Mouse (Mus musculus): ENCODE data around the gene Rnf26. TPM values are rescaled to one million over a fixed set of nuclear protein-coding genes. Genes with fewer than 3 reads are reported as not detected.

Rnf26 gene
- total RNA-seq, 2 experiments from 2014 or later: 13.0 to 15.1 TPM

DNA sequence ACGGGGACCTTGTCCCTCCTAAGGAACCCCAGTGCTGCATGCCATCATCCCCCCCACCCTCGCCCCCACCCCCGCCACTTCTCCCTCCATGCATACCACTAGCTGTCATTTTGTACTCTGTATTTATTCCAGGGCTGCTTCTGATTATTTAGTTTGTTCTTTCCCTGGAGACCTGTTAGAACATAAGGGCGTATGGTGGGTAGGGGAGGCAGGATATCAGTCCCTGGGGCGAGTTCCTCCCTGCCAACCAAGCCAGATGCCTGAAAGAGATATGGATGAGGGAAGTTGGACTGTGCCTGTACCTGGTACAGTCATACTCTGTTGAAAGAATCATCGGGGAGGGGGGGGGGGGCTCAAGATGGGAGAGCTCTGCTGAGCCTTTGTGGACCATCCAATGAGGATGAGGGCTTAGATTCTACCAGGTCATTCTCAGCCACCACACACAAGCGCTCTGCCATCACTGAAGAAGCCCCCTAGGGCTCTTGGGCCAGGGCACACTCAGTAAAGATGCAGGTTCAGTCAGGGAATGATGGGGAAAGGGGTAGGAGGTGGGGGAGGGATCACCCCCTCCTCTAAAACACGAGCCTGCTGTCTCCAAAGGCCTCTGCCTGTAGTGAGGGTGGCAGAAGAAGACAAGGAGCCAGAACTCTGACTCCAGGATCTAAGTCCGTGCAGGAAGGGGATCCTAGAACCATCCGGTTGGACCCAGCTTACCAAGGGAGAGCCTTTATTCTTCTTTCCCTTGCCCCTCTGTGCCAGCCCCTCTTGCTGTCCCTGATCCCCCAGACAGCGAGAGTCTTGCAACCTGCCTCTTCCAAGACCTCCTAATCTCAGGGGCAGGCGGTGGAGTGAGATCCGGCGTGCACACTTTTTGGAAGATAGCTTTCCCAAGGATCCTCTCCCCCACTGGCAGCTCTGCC, 65.5 kb downstream of the Rnf26 start:
- no peak for DNase-seq

DNA sequence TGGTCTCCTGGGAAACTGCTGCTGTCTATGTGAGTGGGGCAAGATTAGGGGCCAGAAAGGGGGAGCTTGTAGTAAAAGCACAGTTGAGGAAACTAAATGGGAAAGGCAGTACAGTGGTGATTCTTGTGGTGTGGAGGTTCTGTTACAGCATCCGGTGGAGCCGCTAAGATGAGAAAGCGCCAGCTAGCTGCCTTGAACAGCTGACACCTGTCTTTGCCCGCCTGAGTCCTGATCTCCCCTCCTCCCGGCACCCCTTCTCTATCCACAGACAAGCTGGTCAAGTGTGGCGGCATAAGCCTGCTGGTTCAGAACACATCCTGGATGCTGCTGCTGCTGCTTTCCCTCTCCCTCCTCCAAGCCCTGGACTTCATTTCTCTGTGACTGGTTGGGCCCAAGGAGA, 66.2 kb downstream of the Rnf26 start:
- DNase-seq: no peak

DNA sequence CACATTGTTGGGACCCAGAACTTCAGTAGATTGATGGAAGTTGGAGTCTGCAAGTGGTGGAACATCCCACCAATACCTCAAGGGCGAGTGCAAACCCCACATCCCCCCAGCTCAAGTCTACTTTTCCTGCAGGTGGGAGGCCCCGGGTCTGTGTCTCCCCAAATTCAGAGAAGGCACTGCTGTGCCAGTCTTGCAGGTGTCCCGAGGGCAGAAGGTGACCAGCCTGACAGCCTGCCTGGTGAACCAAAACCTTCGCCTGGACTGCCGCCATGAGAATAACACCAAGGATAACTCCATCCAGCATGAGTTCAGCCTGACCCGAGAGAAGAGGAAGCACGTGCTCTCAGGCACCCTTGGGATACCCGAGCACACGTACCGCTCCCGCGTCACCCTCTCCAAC, 66.9 kb downstream of the Rnf26 start:
- DNase-seq: no peak

DNA sequence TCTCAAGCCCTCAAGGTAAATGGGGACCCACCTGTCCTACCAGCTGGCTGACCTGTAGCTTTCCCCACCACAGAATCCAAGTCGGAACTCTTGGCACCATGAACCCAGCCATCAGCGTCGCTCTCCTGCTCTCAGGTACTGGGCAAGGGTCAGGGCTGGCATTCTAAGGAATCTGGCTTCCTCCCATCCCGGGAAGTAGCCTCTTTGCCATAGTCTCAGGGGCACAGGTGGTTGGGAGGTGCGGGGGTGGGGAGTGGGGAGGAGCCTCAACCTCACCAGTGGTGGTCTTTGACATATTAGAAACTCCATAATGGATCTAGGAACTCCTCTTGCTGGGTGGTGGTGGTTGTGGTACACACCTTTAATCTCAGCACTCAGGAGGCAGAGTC, 67.4 kb downstream of the Rnf26 start:
- DNase-seq: no peak

Other genes with a start within 250 kb of the Rnf26 start
- 10 to 100 TPM; 42.5 to 44.6 TPM for gene Thy1, start 70.1 kb downstream of the Rnf26 start, total RNA-seq (2021)
- 100 to 1,000 TPM; 102 to 133 TPM for gene Usp2, start 46.5 kb downstream of the Rnf26 start, total RNA-seq (2021)
- gene Mfrp, start 11.8 kb downstream of the Rnf26 start, total RNA-seq (2021): under 1 TPM in 1 of 2 experiments, not detected in 1; 0.18 TPM
- 10 to 100 TPM; 25.9 to 26.0 TPM for gene C1qtnf5, start 6.3 kb downstream of the Rnf26 start, total RNA-seq (2021)
- gene Gm49380, start within 50 bp of the Rnf26 start, total RNA-seq (2021): under 1 TPM; 0.23 to 0.49 TPM
- 100 to 1,000 TPM; 107 to 115 TPM for gene Mcam, start 21.0 kb upstream of the Rnf26 start, total RNA-seq (2021)
- gene Cbl, start 120.5 kb upstream of the Rnf26 start, total RNA-seq (2021): 10 to 100 TPM; 15.8 to 22.1 TPM
- not detected for gene Ccdc153, start 127.2 kb upstream of the Rnf26 start, total RNA-seq (2021)
- 1 to 10 TPM; 1.2 to 1.4 TPM for gene Pdzd3, start 138.0 kb upstream of the Rnf26 start, total RNA-seq (2021)
- gene Nlrx1, start 155.1 kb upstream of the Rnf26 start, total RNA-seq (2021): 10 to 100 TPM; 21.6 to 23.0 TPM
- gene Abcg4, start 175.1 kb upstream of the Rnf26 start, total RNA-seq (2021): 1 to 10 TPM in 1 of 2 experiments, under 1 TPM in 1; 0.68 to 1.3 TPM
- gene Hinfp, start 192.2 kb upstream of the Rnf26 start, total RNA-seq (2021): 10 to 100 TPM in 1 of 2 experiments, 1 to 10 TPM in 1; 9.8 to 11.0 TPM
- gene C2cd2l, start 206.8 kb upstream of the Rnf26 start, total RNA-seq (2021): 10 to 100 TPM in 1 of 2 experiments, 1 to 10 TPM in 1; 7.5 to 15.7 TPM
- gene Dpagt1, start 212.5 kb upstream of the Rnf26 start, total RNA-seq (2021): 10 to 100 TPM; 11.7 to 17.0 TPM
- gene H2afx, start 221.2 kb upstream of the Rnf26 start, total RNA-seq (2021): 10 to 100 TPM; 41.0 to 47.2 TPM
- gene Hmbs, start 230.7 kb upstream of the Rnf26 start, total RNA-seq (2021): 10 to 100 TPM; 29.2 to 31.0 TPM
- gene Vps11, start 248.2 kb upstream of the Rnf26 start, total RNA-seq (2021): 10 to 100 TPM; 18.2 to 20.2 TPM